Mouse (Mus musculus) liver, embryonic 16.5 days (tissue): Measurements from ENCODE around the gene Cacna2d3. TPM values are rescaled to one million over a fixed set of nuclear protein-coding genes. Genes with fewer than 3 reads are reported as not detected.

Experiments
- ATAC-seq: fragments of 200-750 bp; cut with Nextera tagmentation; 2 replicates; pipeline ENCODE4 v1.8.0; 2017; ENCODE audit warnings: low read depth, mild to moderate bottlenecking, moderate number of reproducible peaks, moderate library complexity
- H3K27ac ChIP-seq: fragments of 300-500 bp; sonication (generic); 2 replicates; pipeline ENCODE4 v1.5.1; 2014; ENCODE audit warnings: mild to moderate bottlenecking, low read length
- H3K27me3 ChIP-seq: fragments of 300-500 bp; sonication (generic); 2 replicates; pipeline ENCODE4 v1.6.1; 2014; ENCODE audit warnings: low read depth, low read length, mixed read lengths; ENCODE audit not compliant: control insufficient read depth, insufficient read depth
- H3K36me3 ChIP-seq: fragments of 300-500 bp; sonication (generic); 2 replicates; pipeline ENCODE4 v1.6.1; 2014; ENCODE audit warnings: mild to moderate bottlenecking; ENCODE audit not compliant: control insufficient read depth, insufficient read depth
- H3K4me1 ChIP-seq: fragments of 300-500 bp; sonication (generic); 2 replicates; pipeline ENCODE4 v1.6.1; 2014; ENCODE audit warnings: low read depth, low read length, mixed read lengths; ENCODE audit not compliant: control insufficient read depth
- H3K4me2 ChIP-seq: fragments of 300-500 bp; sonication (generic); 2 replicates; pipeline ENCODE4 v1.6.1; 2014; ENCODE audit warnings: low read depth, low read length, mixed read lengths
- H3K4me3 ChIP-seq: fragments of 300-500 bp; sonication (generic); 2 replicates; pipeline ENCODE4 v1.5.1; 2014; ENCODE audit warnings: low read depth, mild to moderate bottlenecking, low read length
- H3K9ac ChIP-seq: fragments of 300-500 bp; sonication (generic); 2 replicates; pipeline ENCODE4 v1.6.1; 2014; ENCODE audit warnings: low read depth, low read length
- H3K9me3 ChIP-seq: fragments of 300-500 bp; sonication (generic); replicated peaks from 2 replicates; pipeline ENCODE4 v1.6.1; 2016; ENCODE audit warnings: low read length; ENCODE audit not compliant: control insufficient read depth
- WGBS: fragments of 180-500 bp; shearing (Covaris S2); extraction: QIAGEN DNeasy Blood & Tissue Kit; methylation state at CpG from one replicate; pipeline ENCODE4 v1.1.7; 2014; ENCODE audit not compliant: insufficient replicate concordance; 5-methylcytosine and 5-hydroxymethylcytosine counted together
- polyA plus RNA-seq: library from polyadenylated mRNA; unstranded; fragments of >200 nt; fragmentation: Nextera tagmentation; extraction: Ambion mirVana; gene quantifications from 2 replicates; pipeline ENCODE4 v1.2.1, GENCODE M21; 2015

Cacna2d3 gene
- polyA plus RNA-seq, 1 experiment from 2014 or later, result 0.02 TPM

- no peak for ATAC-seq
- 69% methylated on average over 6 of the region's 6 CpGs for WGBS
- Histone ChIP-seq H3K27ac (no peak overlapping the region), H3K4me2 (no peak overlapping the region), H3K27me3 (no peaks in the 10 kb centered on the region), H3K4me1 (no peaks in the 10 kb centered on the region), H3K9me3 (no peaks in the 10 kb centered on the region), H3K4me3 (no peak overlapping the region), H3K36me3 (no peaks in the 10 kb centered on the region), H3K9ac (no peak overlapping the region)
Measured at GRCm38 (mm10) chr14:29341581-29341980, 380.1 kb downstream of the Cacna2d3 start.

- Histone ChIP-seq H3K27ac (no peak overlapping the region), H3K4me3 (no peak overlapping the region), H3K9ac (no peak overlapping the region), H3K4me1 (no peaks in the 10 kb centered on the region), H3K27me3 (no peaks in the 10 kb centered on the region), H3K9me3 (no peaks in the 10 kb centered on the region), H3K4me2 (no peak overlapping the region), H3K36me3 (no peaks in the 10 kb centered on the region)
- WGBS, result 54% methylated on average over 5 of the region's 5 CpGs
- ATAC-seq, result no peak
Measured at GRCm38 (mm10) chr14:29340728-29341127, 380.9 kb downstream of the Cacna2d3 start.

GRCm38 (mm10) chr14:29334897-29335296 lies 386.8 kb downstream of the Cacna2d3 start:
- no peak overlapping the region for H3K4me2 ChIP-seq
- no peak overlapping the region for H3K4me3 ChIP-seq
- H3K4me1 ChIP-seq, result no peaks in the 10 kb centered on the region
- ATAC-seq, result no peak
- no peaks in the 10 kb centered on the region for H3K36me3 ChIP-seq
- H3K27ac ChIP-seq, result no peak overlapping the region
- 59% methylated on average over 5 of the region's 5 CpGs for WGBS
- H3K9ac ChIP-seq, result no peak overlapping the region
- H3K27me3 ChIP-seq, result no peaks in the 10 kb centered on the region
- no peaks in the 10 kb centered on the region for H3K9me3 ChIP-seq

- 41% methylated on average over 2 of the region's 2 CpGs for WGBS
- no peaks in the 10 kb centered on the region for H3K36me3 ChIP-seq
- H3K27me3 ChIP-seq, result no peaks in the 10 kb centered on the region
- H3K4me2 ChIP-seq, result no peak overlapping the region
- ATAC-seq, result no peak
- no peak overlapping the region for H3K9ac ChIP-seq
- no peak overlapping the region for H3K4me3 ChIP-seq
- H3K9me3 ChIP-seq, result no peaks in the 10 kb centered on the region
- H3K4me1 ChIP-seq, result no peaks in the 10 kb centered on the region
- no peak overlapping the region for H3K27ac ChIP-seq
Measured at GRCm38 (mm10) chr14:29334216-29334615, 387.4 kb downstream of the Cacna2d3 start.

GRCm38 (mm10) chr14:29324430-29324782 lies 397.3 kb downstream of the Cacna2d3 start:
- no peak for ATAC-seq
- H3K9ac ChIP-seq, result no peak overlapping the region

GRCm38 (mm10) chr14:29323718-29324429 lies 397.8 kb downstream of the Cacna2d3 start:
- Histone ChIP-seq H3K9ac (no peak overlapping the region), H3K36me3 (no peaks in the 10 kb centered on the region), H3K4me1 (no peaks in the 10 kb centered on the region), H3K9me3 (no peaks in the 10 kb centered on the region), H3K27me3 (no peaks in the 10 kb centered on the region), H3K4me2 (no peak overlapping the region), H3K27ac (no peak overlapping the region), H3K4me3 (no peak overlapping the region)
- WGBS, result 61% methylated on average over 9 of the region's 9 CpGs
- no peak for ATAC-seq

More at GRCm38 (mm10) chr14:29324430-29324782, 397.3 kb downstream of the Cacna2d3 start:
- no peak overlapping the region for H3K4me3 ChIP-seq
- H3K27me3 ChIP-seq, result no peaks in the 10 kb centered on the region
- H3K4me1 ChIP-seq, result no peaks in the 10 kb centered on the region
- 55% methylated on average over 5 of the region's 5 CpGs for WGBS
- no peaks in the 10 kb centered on the region for H3K9me3 ChIP-seq
- no peak overlapping the region for H3K27ac ChIP-seq
- H3K4me2 ChIP-seq, result no peak overlapping the region
- no peaks in the 10 kb centered on the region for H3K36me3 ChIP-seq

GRCm38 (mm10) chr14:29313431-29313830 lies 408.2 kb downstream of the Cacna2d3 start:
- Histone ChIP-seq H3K27me3 (no peaks in the 10 kb centered on the region), H3K4me2 (no peak overlapping the region), H3K36me3 (no peaks in the 10 kb centered on the region), H3K4me3 (no peak overlapping the region), H3K9me3 (no peaks in the 10 kb centered on the region), H3K4me1 (no peaks in the 10 kb centered on the region), H3K9ac (no peak overlapping the region), H3K27ac (no peak overlapping the region)
- ATAC-seq, result no peak
- WGBS, result 46% methylated on average over 2 of the region's 2 CpGs

GRCm38 (mm10) chr14:29305623-29306022 lies 416.0 kb downstream of the Cacna2d3 start:
- Histone ChIP-seq H3K9me3 (no peaks in the 10 kb centered on the region), H3K27me3 (no peaks in the 10 kb centered on the region), H3K4me3 (no peak overlapping the region), H3K36me3 (no peaks in the 10 kb centered on the region), H3K4me1 (no peaks in the 10 kb centered on the region), H3K4me2 (no peak overlapping the region), H3K9ac (no peak overlapping the region), H3K27ac (no peak overlapping the region)
- WGBS, result 66% methylated on average over 9 of the region's 9 CpGs
- ATAC-seq, result no peak

GRCm38 (mm10) chr14:29296185-29296754 lies 425.4 kb downstream of the Cacna2d3 start:
- no peak overlapping the region for H3K9ac ChIP-seq
- no peaks in the 10 kb centered on the region for H3K4me1 ChIP-seq
- no peaks in the 10 kb centered on the region for H3K36me3 ChIP-seq
- ATAC-seq, result no peak
- WGBS, result 59% methylated on average over 2 of the region's 2 CpGs
- no peak overlapping the region for H3K4me3 ChIP-seq
- H3K27ac ChIP-seq, result no peak overlapping the region
- H3K9me3 ChIP-seq, result no peaks in the 10 kb centered on the region
- H3K27me3 ChIP-seq, result no peaks in the 10 kb centered on the region
- no peak overlapping the region for H3K4me2 ChIP-seq
